Mouse (Mus musculus): Measurements from ENCODE around the gene Tgm7.
A peak's percentile ranks its signal among the peaks of the same experiment; 100 is the strongest.

Tgm7 gene

DNA sequence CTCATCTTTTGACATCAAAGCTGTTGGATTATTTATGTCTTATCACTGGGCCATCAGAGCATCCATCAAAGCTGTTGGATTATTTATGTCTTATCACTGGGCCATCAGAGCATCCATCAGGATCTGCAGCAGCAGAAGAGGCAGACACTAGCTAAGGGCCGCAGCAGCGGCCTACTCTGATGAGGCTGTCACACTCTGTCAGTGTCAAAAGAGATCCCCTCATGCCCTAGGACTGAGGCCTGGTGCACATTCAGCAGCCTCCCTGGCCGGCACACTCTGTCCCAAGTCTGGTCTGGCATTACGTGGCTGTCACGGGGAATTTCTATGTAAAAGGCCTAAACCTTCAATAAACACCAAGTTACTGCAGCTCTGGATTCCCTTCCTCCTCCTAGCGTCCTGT is 40.1 kb downstream of the Tgm7 start:
- no peak for DNase-seq

DNA sequence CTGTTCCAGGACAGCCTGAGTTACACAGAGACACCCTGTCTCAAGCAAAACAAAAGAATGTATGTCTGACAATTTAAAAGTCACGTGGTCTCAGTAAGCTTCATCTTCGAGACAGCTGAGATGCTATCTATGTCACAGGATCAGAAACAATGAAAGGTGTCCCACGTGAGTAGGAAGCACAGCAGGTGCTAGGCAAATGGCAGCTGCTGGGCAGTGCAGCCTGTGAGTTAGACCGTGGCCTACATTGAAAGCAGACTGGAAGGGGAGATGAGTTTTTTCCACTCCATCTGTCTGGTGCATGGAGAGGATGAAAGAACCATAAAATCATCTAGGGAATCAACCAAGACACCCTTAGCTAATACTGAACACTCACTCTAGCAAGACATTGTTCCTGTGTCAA is 42.5 kb downstream of the Tgm7 start:
- DNase-seq: no peak

DNA sequence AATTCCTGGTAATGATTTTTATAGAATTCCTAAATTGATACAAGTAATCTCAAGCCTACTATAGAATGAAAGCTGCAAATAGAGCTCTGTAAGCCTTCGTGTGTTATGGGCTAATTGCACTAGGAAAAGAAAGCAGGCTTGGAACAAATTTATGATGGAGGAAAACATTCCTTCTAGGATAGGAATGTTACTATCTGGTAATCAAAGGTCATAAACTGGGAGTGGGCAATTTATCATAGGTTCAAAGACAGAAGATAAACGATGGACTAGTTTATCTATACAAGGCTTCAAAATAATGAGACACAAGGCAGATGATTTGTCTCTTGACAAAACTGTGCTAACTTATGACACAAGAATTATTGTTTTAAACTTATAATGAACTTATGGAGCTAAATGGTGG is 48.3 kb downstream of the Tgm7 start:
- DNase-seq: no peak

DNA sequence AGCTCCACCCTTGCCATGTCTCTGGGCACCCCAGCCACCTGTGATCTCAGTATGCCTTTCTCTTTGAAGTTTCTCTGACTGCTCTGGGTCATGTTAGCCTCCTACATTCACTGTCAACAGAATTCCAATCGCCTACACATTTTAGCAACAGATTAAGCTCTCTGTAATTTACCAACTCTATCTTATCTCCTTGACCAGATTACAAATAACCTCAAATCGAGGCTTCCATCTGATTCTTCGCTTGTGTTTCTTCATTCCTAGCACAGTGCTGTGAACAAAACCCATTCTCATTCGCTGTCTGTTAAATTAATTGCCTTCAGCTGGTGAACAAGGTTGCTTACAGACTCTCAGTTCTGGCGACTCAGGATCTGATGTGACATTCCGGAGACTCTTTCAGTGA is 51.6 kb downstream of the Tgm7 start:
- DNase-seq: no peak

DNA sequence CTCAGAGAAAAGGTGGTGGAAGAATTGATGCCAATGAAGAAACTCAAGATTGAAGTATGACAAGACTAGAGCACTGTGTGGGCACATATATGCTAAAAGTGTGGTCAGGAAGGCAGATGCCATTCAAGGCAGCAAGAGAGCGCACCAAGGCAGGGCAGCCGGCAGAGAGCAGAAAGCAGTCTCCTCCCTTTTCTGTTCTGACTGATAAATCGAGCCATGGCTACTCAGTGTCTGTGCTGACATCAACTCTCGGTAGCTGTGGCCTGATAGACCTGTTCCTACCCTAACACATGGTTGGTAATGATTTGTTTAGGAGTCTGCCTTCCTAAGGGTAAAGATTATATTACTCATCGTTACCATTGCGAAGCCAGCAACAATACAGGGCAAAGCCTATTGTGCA is 53.7 kb downstream of the Tgm7 start:
- no peak for DNase-seq

DNA sequence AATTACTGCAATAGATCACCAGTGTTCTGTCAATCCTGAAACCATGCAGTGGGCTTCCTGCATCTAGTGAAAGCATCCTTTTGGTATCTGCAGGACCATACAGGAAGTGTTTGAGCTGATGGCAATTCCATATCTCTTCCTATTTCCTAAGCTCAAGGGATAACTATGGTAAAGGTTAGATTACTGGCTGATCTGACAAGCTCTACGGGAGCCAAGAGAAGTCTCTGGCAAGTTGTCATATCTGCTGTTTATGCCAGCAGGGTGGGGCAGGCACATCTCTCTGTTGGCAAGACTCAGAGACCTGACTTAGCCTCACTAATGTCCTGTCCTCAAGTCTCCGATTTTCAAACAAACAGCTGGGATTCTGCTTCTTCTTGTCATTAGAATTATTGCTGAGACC is 55.5 kb downstream of the Tgm7 start:
- peak; percentile 22 to 30 for DNase-seq

DNA sequence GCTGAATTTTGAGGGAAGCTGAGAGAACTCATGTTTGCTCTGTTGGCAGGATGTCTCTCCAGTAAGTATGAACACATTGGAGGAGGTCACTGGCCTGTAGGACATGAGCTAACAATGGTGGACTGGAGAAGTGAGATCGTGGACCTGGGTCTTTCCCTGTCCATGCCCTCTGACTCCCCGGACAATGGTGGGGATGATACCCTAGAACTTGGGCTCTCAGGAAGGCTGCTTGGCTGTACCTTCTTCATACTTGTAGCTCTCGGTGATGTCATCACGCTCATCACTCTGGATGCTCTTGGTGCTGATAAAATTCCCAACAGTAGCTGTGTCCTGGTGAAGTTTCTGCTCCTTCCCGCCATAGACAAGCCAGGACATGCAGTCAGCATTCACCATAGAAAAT is 57.4 kb downstream of the Tgm7 start:
- DNase-seq: no peak

DNA sequence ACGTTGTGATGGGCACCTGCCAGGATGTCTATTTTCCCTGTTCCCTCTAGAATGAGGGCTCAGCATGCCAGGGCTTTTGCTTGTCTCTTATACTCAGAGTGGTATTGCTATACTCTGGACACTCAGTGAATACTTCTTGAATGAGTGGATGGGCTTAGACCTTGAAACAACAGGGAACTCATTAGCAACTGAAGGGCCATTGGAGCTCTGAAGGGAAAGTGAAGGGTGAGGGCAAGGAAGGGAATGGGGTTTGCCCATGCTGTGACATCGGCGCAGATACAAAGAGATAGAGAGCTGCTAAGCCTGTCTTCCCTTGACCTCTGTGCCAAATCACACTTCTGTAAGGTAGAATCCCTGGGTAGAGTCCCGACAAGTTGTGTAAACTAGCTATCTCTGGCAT is 63.9 kb downstream of the Tgm7 start:
- no peak for DNase-seq
